Mouse (Mus musculus): ENCODE data around the gene 4930556J24Rik.
"Not testable (repeated sequence)": the region's sequence is repeated elsewhere in the genome, so short reads cannot be mapped to it uniquely, and the experiment has no call there.

4930556J24Rik gene

GRCm38 (mm10) chr11:3973081-3973480 lies 3.5 kb downstream of the 4930556J24Rik start:
- DNase-seq (ENCODE audit: low spot score in 2 of 2): peak in 1 of 2 experiments; percentile 47

- peak in 1 of 2 experiments; percentile 6 for DNase-seq (ENCODE audit: low spot score in 2 of 2)
Measured at GRCm38 (mm10) chr11:3970361-3970760, 6.2 kb downstream of the 4930556J24Rik start.

- peak in 1 of 2 experiments; percentile 14 for DNase-seq (ENCODE audit: low spot score in 2 of 2)
Measured at GRCm38 (mm10) chr11:3969837-3970236, 6.7 kb downstream of the 4930556J24Rik start.

- no peak for DNase-seq (ENCODE audit: low spot score in 2 of 2)
Measured at GRCm38 (mm10) chr11:3964416-3965172, 12.0 kb downstream of the 4930556J24Rik start.

- peak; percentile 71 to 72 for DNase-seq (ENCODE audit: low spot score in 2 of 2)
Measured at GRCm38 (mm10) chr11:3963610-3964415, 12.8 kb downstream of the 4930556J24Rik start, which contains the start of gene Pes1. TSS of gene Pes1 (plus strand) at chr11:3963975.

GRCm38 (mm10) chr11:3963155-3963554 lies 13.4 kb downstream of the 4930556J24Rik start:
- DNase-seq (ENCODE audit: low spot score in 2 of 2): peak; percentile 14 to 56

GRCm38 (mm10) chr11:3961761-3962160 lies 14.8 kb downstream of the 4930556J24Rik start:
- peak in 1 of 2 experiments; percentile 4 for DNase-seq (ENCODE audit: low spot score in 2 of 2)

- DNase-seq (ENCODE audit: low spot score in 2 of 2): no peak
Measured at GRCm38 (mm10) chr11:3960901-3961300, 15.7 kb downstream of the 4930556J24Rik start.

- DNase-seq (ENCODE audit: low spot score in 2 of 2): not testable (repeated sequence)
Measured at GRCm38 (mm10) chr11:3955371-3955770, 21.2 kb downstream of the 4930556J24Rik start.

GRCm38 (mm10) chr11:3954876-3955275 lies 21.7 kb downstream of the 4930556J24Rik start:
- DNase-seq (ENCODE audit: low spot score in 2 of 2): not testable (repeated sequence)

- peak in 1 of 2 experiments; percentile 4 for DNase-seq (ENCODE audit: low spot score in 2 of 2)
Measured at GRCm38 (mm10) chr11:3946386-3946785, 30.2 kb downstream of the 4930556J24Rik start.

GRCm38 (mm10) chr11:3941371-3941770 lies 35.2 kb downstream of the 4930556J24Rik start:
- peak in 1 of 2 experiments; percentile 7 for DNase-seq (ENCODE audit: low spot score in 2 of 2)

GRCm38 (mm10) chr11:3937321-3937874 lies 39.2 kb downstream of the 4930556J24Rik start:
- peak in 1 of 2 experiments; percentile 7 for DNase-seq (ENCODE audit: low spot score in 2 of 2)

- no peak for DNase-seq (ENCODE audit: low spot score in 2 of 2)
Measured at GRCm38 (mm10) chr11:3936318-3936717, 40.3 kb downstream of the 4930556J24Rik start.

GRCm38 (mm10) chr11:3935135-3935534 lies 41.4 kb downstream of the 4930556J24Rik start:
- DNase-seq (ENCODE audit: low spot score in 2 of 2): peak in 1 of 2 experiments; percentile 7

- DNase-seq (ENCODE audit: low spot score in 2 of 2): peak in 1 of 2 experiments; percentile 10
Measured at GRCm38 (mm10) chr11:3933756-3934285, 42.8 kb downstream of the 4930556J24Rik start.

GRCm38 (mm10) chr11:3931511-3932211 lies 44.9 kb downstream of the 4930556J24Rik start, which contains the start of gene Tcn2:
TSS of gene Tcn2 (minus strand) at chr11:3932159.
- peak; percentile 70 to 80 for DNase-seq (ENCODE audit: low spot score in 2 of 2)

GRCm38 (mm10) chr11:3930931-3931330 lies 45.6 kb downstream of the 4930556J24Rik start:
- peak in 1 of 2 experiments; percentile 9 for DNase-seq (ENCODE audit: low spot score in 2 of 2)

- peak in 1 of 2 experiments; percentile 10 for DNase-seq (ENCODE audit: low spot score in 2 of 2)
Measured at GRCm38 (mm10) chr11:3930019-3930418, 46.6 kb downstream of the 4930556J24Rik start.

GRCm38 (mm10) chr11:3925916-3926315 lies 50.7 kb downstream of the 4930556J24Rik start:
- peak in 1 of 2 experiments; percentile 58 for DNase-seq (ENCODE audit: low spot score in 2 of 2)

GRCm38 (mm10) chr11:3922731-3923130 lies 53.8 kb downstream of the 4930556J24Rik start:
- no peak for DNase-seq (ENCODE audit: low spot score in 2 of 2)
